Mouse (Mus musculus) intestine, postnatal 0 days (tissue): Measurements from ENCODE around the gene Iqcn. TPM values are rescaled to one million over a fixed set of nuclear protein-coding genes. Genes with fewer than 3 reads are reported as not detected.

Experiments
- ATAC-seq: fragments of 200-750 bp; cut with Nextera tagmentation; 2 replicates; pipeline ENCODE4 v1.8.0; 2017; ENCODE audit warnings: mild to moderate bottlenecking, moderate TSS enrichment, moderate library complexity
- H3K27ac ChIP-seq: fragments of 300-500 bp; sonication (generic); 2 replicates; pipeline ENCODE4 v1.5.1; 2014; ENCODE audit warnings: mild to moderate bottlenecking, low read depth, low read length, moderate library complexity
- H3K27me3 ChIP-seq: fragments of 300-500 bp; sonication (generic); replicated peaks from 2 replicates; pipeline ENCODE4 v1.6.1; 2014; ENCODE audit warnings: low read length, mixed read lengths; ENCODE audit not compliant: control insufficient read depth, insufficient read depth
- H3K36me3 ChIP-seq: fragments of 300-500 bp; sonication (generic); 2 replicates; pipeline ENCODE4 v1.6.1; 2014; ENCODE audit warnings: mild to moderate bottlenecking, moderate library complexity; ENCODE audit not compliant: control insufficient read depth, insufficient read depth
- H3K4me1 ChIP-seq: fragments of 300-500 bp; sonication (generic); replicated peaks from 2 replicates; pipeline ENCODE4 v1.6.1; 2014; ENCODE audit warnings: antibody characterized with exemption, low read length, mixed read lengths; ENCODE audit not compliant: control insufficient read depth, insufficient read depth
- H3K4me2 ChIP-seq: fragments of 300-500 bp; sonication (generic); replicated peaks from 2 replicates; pipeline ENCODE4 v1.6.1; 2014; ENCODE audit warnings: low read depth, mild to moderate bottlenecking, moderate library complexity
- H3K4me3 ChIP-seq: fragments of 300-500 bp; sonication (generic); 2 replicates; pipeline ENCODE4 v1.5.1; 2014; ENCODE audit warnings: low read depth, low read length
- H3K9ac ChIP-seq: fragments of 300-500 bp; sonication (generic); 2 replicates; pipeline ENCODE4 v1.6.1; 2014; ENCODE audit warnings: mild to moderate bottlenecking, low read depth, low read length
- H3K9me3 ChIP-seq: fragments of 300-500 bp; sonication (generic); 2 replicates; pipeline ENCODE4 v1.6.1; 2016; ENCODE audit warnings: mixed run types; ENCODE audit not compliant: control insufficient read depth
- CTCF ChIP-seq: sonication (generic); IDR thresholded peaks from 2 replicates; pipeline ENCODE4 v1.5.1; 2016; ENCODE audit warnings: low read depth, mild to moderate bottlenecking, control low read depth, antibody characterized with exemption, moderate library complexity
- WGBS: fragments of 180-500 bp; shearing (Covaris S2); extraction: QIAGEN DNeasy Blood & Tissue Kit; methylation state at CpG from one replicate; pipeline ENCODE4 v1.1.7; 2014; 5-methylcytosine and 5-hydroxymethylcytosine counted together
- polyA plus RNA-seq: library from polyadenylated mRNA; unstranded; fragments of >200 nt; fragmentation: Nextera tagmentation; extraction: Ambion mirVana; gene quantifications from 2 replicates; pipeline ENCODE4 v1.2.1, GENCODE M21; 2015

Iqcn gene
- polyA plus RNA-seq, 1 experiment from 2014 or later: not detected

GRCm38 (mm10) chr8:70724216-70724615, 21.0 kb downstream of the Iqcn start:
- no peaks in the 10 kb centered on the region for H3K9me3 ChIP-seq
- no peak overlapping the region for H3K27ac ChIP-seq
- no peak overlapping the region for H3K9ac ChIP-seq
- no peak for TF ChIP-seq CTCF
- no peaks in the 10 kb centered on the region for H3K36me3 ChIP-seq
- ATAC-seq: no peak
- no peak overlapping the region for H3K4me2 ChIP-seq
- H3K4me3 ChIP-seq: no peak overlapping the region
- 79% methylated on average over 12 of the region's 12 CpGs for WGBS
- no peaks in the 10 kb centered on the region for H3K4me1 ChIP-seq
- H3K27me3 ChIP-seq: no peaks in the 10 kb centered on the region; the same call in 1 of the 2 replicates

DNA sequence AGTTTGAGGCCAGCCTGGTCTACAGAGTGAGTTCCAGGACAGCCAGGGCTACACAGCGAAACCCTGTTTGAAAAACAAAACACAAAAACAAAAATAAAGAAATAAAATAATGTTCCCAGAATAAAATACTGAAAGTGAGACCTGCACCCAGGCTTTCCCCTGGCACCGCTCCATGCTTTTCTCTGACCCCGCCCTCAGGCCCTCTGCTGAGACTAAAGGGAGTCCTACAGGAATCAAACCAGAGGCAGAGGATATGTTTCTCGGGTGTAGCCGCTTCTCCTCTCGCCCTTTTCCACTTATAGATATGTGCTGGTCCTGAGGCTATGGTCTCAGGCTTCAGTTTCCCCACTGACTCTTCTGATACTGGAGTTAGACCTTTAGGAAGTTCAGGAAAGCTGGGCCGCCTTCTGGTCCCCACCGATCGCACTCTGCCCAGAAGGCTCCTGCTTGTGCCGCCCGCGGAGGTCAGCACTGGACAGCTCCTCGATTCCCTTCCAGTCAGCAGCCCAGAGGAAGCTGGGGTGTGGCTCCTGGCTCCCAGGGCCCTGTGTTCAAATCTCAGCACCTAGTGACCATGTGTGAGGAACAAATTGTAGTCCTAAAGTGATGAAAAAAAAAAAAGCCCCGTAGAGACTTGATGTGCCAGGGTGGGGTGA, 22.7 kb downstream of the Iqcn start:
- H3K4me2 ChIP-seq: no peak overlapping the region
- no peaks in the 10 kb centered on the region for H3K36me3 ChIP-seq
- no peak for TF ChIP-seq CTCF
- H3K4me3 ChIP-seq: no peak overlapping the region
- no peaks in the 10 kb centered on the region for H3K9me3 ChIP-seq
- ATAC-seq: no peak
- no peaks in the 10 kb centered on the region; the same call in 1 of the 2 replicates for H3K27me3 ChIP-seq
- H3K4me1 ChIP-seq: no peaks in the 10 kb centered on the region
- H3K9ac ChIP-seq: no peak overlapping the region
- 31% methylated on average over 14 of the region's 14 CpGs for WGBS
- H3K27ac ChIP-seq: no peak overlapping the region

DNA sequence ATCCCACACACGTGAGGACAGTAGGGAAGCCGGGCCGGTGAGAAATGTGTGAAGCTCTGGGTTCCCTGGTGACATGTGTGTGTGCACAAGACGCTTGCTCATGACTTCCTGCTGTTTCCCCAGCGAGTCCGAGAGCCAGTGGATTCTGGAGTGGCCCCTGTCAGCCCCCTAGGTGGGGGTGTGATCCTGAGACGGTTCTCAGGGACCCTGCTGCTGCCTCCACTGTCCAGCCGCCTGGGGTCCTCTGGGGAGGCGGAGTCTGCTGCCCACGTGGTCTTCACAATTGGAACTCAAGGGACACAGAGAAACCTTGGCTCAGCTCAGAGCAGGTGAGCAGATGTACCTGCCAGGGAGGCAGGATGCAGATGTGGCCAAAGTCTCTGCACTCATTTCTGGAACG, 23.5 kb downstream of the Iqcn start:
- TF ChIP-seq CTCF: no peak
- no peak overlapping the region for H3K27ac ChIP-seq
- H3K27me3 ChIP-seq: no peaks in the 10 kb centered on the region; the same call in 1 of the 2 replicates
- 45% methylated on average over 11 of the region's 11 CpGs for WGBS
- no peak overlapping the region for H3K4me2 ChIP-seq
- H3K9ac ChIP-seq: no peak overlapping the region
- no peak for ATAC-seq
- no peaks in the 10 kb centered on the region for H3K9me3 ChIP-seq
- H3K36me3 ChIP-seq: no peaks in the 10 kb centered on the region
- no peaks in the 10 kb centered on the region for H3K4me1 ChIP-seq
- H3K4me3 ChIP-seq: no peak overlapping the region

GRCm38 (mm10) chr8:70729808-70730475, 26.7 kb downstream of the Iqcn start:
- Histone ChIP-seq H3K9me3 (no peaks in the 10 kb centered on the region), H3K4me2 (peak overlapping the region; percentile 69), H3K9ac (no peak overlapping the region), H3K27me3 (no peaks in the 10 kb centered on the region; the same call in 1 of the 2 replicates), H3K27ac (no peak overlapping the region), H3K4me3 (peak overlapping the region; percentile 23), H3K4me1 (no peaks in the 10 kb centered on the region), H3K36me3 (no peaks in the 10 kb centered on the region)
- ATAC-seq: peak; percentile 46
- 3% methylated on average over 34 of the region's 34 CpGs for WGBS
- peak; percentile 60 for TF ChIP-seq CTCF

DNA sequence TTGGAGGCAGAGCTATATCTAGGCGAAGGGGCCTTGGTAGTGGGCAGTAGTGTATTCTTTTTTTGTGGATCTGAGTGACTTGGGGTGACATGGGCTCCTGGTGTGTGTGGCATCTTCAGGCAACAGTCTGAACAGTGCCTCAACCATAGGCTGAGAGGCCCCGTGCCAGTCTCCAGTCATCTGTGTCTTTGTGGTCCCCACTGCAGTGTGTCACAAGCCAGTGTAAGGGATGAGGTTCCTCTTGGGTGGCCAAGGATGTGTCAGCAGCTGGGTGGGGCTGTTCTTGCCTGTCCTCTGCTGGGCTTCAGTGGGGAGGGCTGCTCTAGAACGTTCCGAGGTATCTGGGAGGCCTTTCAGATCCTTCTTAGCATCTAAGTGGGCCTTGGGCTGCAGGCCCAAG, 27.7 kb downstream of the Iqcn start:
- H3K36me3 ChIP-seq: no peaks in the 10 kb centered on the region
- no peak overlapping the region for H3K27ac ChIP-seq
- H3K4me1 ChIP-seq: no peaks in the 10 kb centered on the region
- no peak for ATAC-seq
- no peaks in the 10 kb centered on the region for H3K9me3 ChIP-seq
- no peaks in the 10 kb centered on the region; the same call in 1 of the 2 replicates for H3K27me3 ChIP-seq
- H3K4me3 ChIP-seq: no peak overlapping the region
- no peak overlapping the region for H3K4me2 ChIP-seq
- no peak for TF ChIP-seq CTCF
- 81% methylated on average over 4 of the region's 4 CpGs for whole genome bisulfite sequencing
- H3K9ac ChIP-seq: no peak overlapping the region

GRCm38 (mm10) chr8:70737705-70738104, 34.4 kb downstream of the Iqcn start:
- Histone ChIP-seq H3K4me3 (no peak overlapping the region), H3K27ac (no peak overlapping the region), H3K36me3 (no peaks in the 10 kb centered on the region), H3K4me1 (no peaks in the 10 kb centered on the region), H3K9me3 (no peaks in the 10 kb centered on the region), H3K9ac (no peak overlapping the region), H3K4me2 (no peak overlapping the region), H3K27me3 (peaks cover 6% of the 10 kb centered on the region)
- no peak for TF ChIP-seq CTCF
- WGBS: 68% methylated on average over 5 of the region's 5 CpGs
- ATAC-seq: no peak
